Mouse (Mus musculus) brain, embryonic 14.5 days (tissue): Measurements from ENCODE around the gene Plxna2.

Experiments
- CTCF ChIP-seq: fragments of 200-500 bp; IDR thresholded peaks from 2 replicates; pipeline ENCODE4 v1.5.1; 2012; ENCODE audit warnings: inconsistent platforms, mild to moderate bottlenecking, moderate library complexity, borderline replicate concordance; ENCODE audit not compliant: insufficient read depth, insufficient read length; ENCODE audit errors: extremely low read depth
- POLR2A ChIP-seq: fragments of 200-500 bp; IDR thresholded peaks from 2 replicates; pipeline ENCODE4 v1.6.1; 2012; ENCODE audit warnings: mild to moderate bottlenecking, inconsistent platforms, borderline replicate concordance; ENCODE audit not compliant: poor library complexity, insufficient read depth, insufficient read length, severe bottlenecking; ENCODE audit errors: extremely low read depth

- no peak for TF ChIP-seq CTCF
- TF ChIP-seq POLR2A = no peak
Measured at GRCm38 (mm10) chr1:194798511-194798910, 180.5 kb downstream of the Plxna2 start.
